Mouse (Mus musculus): Measurements from ENCODE around the gene Olfr642.

Olfr642 gene

GRCm38 (mm10) chr7:104052566-104052965, at the start of gene Olfr642:
Gene Olfr642 (minus strand): TSS chr7:104052666.
- no peak for DNase-seq (ENCODE audit: low spot score)

DNA sequence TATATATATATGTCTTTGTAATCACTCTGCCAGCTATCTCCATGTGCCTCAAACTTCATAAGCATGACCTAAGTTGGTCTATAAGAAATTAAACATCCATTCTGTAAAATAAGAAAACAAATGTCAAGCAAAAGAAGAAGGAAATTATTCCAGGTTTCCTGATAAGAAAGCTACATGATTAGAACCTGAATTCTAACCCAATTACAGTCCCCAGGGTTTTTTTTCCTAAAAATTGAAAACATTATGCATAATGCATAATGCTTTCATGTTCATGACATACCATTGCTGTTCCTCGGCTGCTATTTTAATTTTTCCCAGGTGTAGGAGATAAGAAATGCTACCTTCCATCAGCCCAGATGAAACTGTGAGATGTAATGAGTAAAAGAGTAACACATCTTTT, 32.9 kb upstream of the Olfr642 start, which contains the start of gene Olfr645:
TSS of gene Olfr645 (minus strand) at position 101 of the 400 bp plus-strand sequence.
- no peak for DNase-seq (ENCODE audit: low spot score)

DNA sequence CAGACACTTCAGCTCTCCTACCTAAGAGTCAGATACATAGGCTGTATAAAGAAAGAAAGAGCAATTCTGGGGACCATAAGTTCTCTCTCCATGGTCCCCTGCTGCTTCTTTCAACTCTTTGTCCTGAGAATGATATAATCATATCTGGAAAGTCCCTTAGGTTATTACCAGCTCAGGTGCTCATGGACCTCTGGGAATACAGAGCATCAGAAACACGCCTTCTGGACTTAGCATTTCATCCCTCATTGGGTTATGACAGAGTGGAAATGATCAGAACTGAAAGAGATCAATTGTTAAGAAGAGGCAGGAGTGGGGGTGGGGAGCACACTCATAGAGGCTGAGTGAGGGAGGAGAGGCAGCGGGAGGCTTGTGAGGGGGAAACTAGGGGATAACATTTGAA, 19.3 kb upstream of the Olfr642 start, which contains the start of gene Olfr644:
TSS of gene Olfr644 (minus strand) at position 101 of the 400 bp plus-strand sequence.
- DNase-seq (ENCODE audit: low spot score), result no peak

DNA sequence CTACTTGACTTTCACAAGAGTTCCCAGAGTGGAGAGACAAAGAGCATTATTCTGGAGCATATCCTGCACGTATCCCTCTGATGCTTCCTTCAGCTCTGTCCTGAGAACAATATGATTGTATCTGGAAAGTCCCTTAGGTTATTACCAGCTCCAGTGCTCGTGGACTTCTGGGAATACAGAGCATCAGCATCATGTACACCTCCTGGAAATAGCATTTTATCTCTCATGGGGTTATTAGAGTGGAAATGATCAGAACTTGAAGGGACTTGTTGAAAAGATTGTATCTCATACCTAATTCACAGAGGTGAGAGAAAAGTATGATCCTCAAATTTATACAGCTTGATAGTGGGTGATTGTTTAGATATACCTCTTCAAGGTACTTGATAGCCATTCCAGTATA, 8.9 kb upstream of the Olfr642 start, which contains the start of gene 4930516K23Rik:
TSS of gene 4930516K23Rik (minus strand) at position 101 of the 400 bp plus-strand sequence.
- no peak for DNase-seq (ENCODE audit: low spot score)

GRCm38 (mm10) chr7:104059215-104059614, 6.7 kb upstream of the Olfr642 start:
- no peak for DNase-seq (ENCODE audit: low spot score)

DNA sequence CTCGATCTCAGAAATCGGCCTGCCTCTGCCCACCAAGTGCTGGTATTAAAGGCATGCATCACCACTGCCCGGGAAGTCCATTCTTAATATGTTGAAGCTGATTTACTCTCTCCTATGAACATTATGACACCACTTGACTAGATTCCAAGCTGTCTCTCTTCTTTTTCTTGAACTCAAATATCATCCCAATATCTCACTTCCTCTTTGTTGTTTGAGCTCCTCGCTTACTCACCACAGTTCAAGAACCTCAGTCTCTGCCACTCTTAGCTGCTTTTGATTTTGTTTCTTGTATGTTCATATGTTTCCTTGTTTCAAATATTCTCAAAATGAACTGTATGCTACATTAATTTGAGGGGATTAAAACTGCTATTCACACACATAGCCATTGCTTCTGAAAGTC, 1.7 kb downstream of the Olfr642 start:
- no peak for DNase-seq (ENCODE audit: low spot score)

DNA sequence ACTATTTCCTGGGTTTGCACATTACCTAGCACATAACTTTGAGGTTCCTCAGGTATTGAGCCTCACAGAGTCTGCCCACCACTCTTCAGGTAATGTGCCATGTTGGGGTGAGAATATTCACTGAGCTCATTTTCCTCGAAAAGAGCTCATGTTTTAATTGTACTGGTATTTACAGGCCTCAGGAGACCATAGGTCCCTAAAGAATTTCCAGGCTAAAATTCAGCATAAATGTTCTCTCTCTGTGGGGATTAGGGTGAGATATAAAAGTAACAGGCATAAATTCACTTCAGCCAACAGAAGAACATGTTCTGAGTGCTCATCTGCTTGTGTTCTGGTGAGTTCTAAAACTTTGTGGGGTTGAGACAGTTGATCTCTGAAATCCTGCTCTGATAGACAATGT, 17.3 kb downstream of the Olfr642 start, which contains the start of gene Olfr641:
TSS of gene Olfr641 (plus strand) at position 301 of the 400 bp plus-strand sequence.
- no peak for DNase-seq (ENCODE audit: low spot score)

- DNase-seq (ENCODE audit: low spot score), result no peak
Observed at GRCm38 (mm10) chr7:104026978-104027377, 25.5 kb downstream of the Olfr642 start.

DNA sequence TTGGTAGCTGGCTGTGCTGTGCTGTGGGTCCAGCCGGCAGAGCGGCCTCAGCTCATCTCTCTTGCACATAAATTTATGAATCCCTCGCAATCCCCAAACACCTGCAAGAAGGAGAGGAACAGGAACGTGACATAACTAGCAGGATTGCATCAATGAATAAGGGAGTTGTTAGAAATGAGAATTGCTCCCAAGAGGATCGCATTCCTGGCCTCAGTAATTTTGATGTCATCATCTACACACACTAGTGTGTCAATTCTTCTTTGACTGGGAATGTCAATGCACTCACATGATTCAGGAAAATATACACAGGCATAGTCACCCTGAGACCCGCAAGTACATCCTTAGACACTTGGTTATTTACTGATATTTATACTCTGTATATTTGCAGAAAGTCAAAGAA, 27.0 kb downstream of the Olfr642 start, which contains the start of gene Olfr640:
TSS of gene Olfr640 (minus strand) at position 101 of the 400 bp plus-strand sequence.
- no peak for DNase-seq (ENCODE audit: low spot score)

- DNase-seq (ENCODE audit: low spot score), result no peak
Observed at GRCm38 (mm10) chr7:104021651-104022050, 30.8 kb downstream of the Olfr642 start.

GRCm38 (mm10) chr7:104018953-104019352, 33.5 kb downstream of the Olfr642 start:
- no peak for DNase-seq (ENCODE audit: low spot score)

DNA sequence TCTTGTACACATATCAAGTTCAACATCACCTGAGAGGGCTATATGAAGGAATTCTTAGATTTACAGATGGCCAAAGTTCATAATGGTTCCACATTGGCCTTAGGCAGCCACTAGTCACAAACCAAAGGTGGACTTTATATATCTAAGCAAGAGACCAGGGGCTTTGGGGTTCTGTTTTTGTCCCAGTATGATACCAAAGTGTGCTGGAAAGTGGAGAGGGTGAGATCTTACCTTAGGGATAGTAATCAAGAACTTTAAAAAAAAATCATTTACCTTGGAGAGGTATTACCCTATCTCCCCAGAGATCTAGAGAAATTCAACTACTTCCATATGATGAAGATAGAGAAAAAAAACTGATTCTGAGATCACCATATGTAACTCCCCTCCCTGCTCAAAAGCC, 35.3 kb downstream of the Olfr642 start, which contains the start of gene Olfr639:
TSS of gene Olfr639 (minus strand) at position 101 of the 400 bp plus-strand sequence.
- DNase-seq (ENCODE audit: low spot score), result no peak

GRCm38 (mm10) chr7:103999124-103999523, 53.3 kb downstream of the Olfr642 start:
- DNase-seq (ENCODE audit: low spot score), result no peak

GRCm38 (mm10) chr7:103998446-103998845, 54.0 kb downstream of the Olfr642 start, which contains the start of gene Olfr638:
Gene Olfr638 (plus strand): TSS chr7:103998746.
- DNase-seq (ENCODE audit: low spot score), result no peak
